Mouse (Mus musculus) lung, embryonic 14.5 days (tissue): ENCODE measurements at regions not wholly inside any gene's neighbourhood (a gene's known extent, or its start where the extent isn't known, plus 50 kb on each side); places are given as distances from the start of the nearest gene placed in this dataset.

ENCODE experiments used
- ATAC-seq: fragments of 200-750 bp; cut with Nextera tagmentation; 2 replicates; pipeline ENCODE4 v1.8.0; 2017; ENCODE audit warnings: mild to moderate bottlenecking, moderate TSS enrichment, moderate library complexity; ENCODE audit not compliant: insufficient read depth
- DNase-seq: peaks from one replicate; pipeline ENCODE4 v3.0.0-alpha.2; 2015
- H3K27ac ChIP-seq: fragments of 300-500 bp; sonication (generic); 2 replicates; pipeline ENCODE4 v1.5.1; 2014; ENCODE audit warnings: low read depth, mild to moderate bottlenecking, moderate library complexity
- H3K27me3 ChIP-seq: fragments of 300-500 bp; sonication (generic); 2 replicates; pipeline ENCODE4 v1.6.1; 2014; ENCODE audit warnings: low read length, control low read depth; ENCODE audit not compliant: insufficient read depth
- H3K36me3 ChIP-seq: fragments of 300-500 bp; sonication (generic); 2 replicates; pipeline ENCODE4 v1.6.1; 2014; ENCODE audit warnings: control low read depth; ENCODE audit not compliant: insufficient read depth
- H3K4me1 ChIP-seq: fragments of 300-500 bp; sonication (generic); 2 replicates; pipeline ENCODE4 v1.6.1; 2014; ENCODE audit warnings: antibody characterized with exemption, control low read depth; ENCODE audit not compliant: insufficient read depth
- H3K4me2 ChIP-seq: fragments of 300-500 bp; sonication (generic); 2 replicates; pipeline ENCODE4 v1.6.1; 2014; ENCODE audit warnings: mild to moderate bottlenecking
- H3K4me3 ChIP-seq: fragments of 300-500 bp; sonication (generic); 2 replicates; pipeline ENCODE4 v1.5.1; 2014; ENCODE audit warnings: low read depth, low read length
- H3K9ac ChIP-seq: fragments of 300-500 bp; sonication (generic); 2 replicates; pipeline ENCODE4 v1.6.1; 2014
- H3K9me3 ChIP-seq: fragments of 300-500 bp; sonication (generic); 2 replicates; pipeline ENCODE4 v1.6.1; 2016; ENCODE audit warnings: low read depth, low read length, control low read depth
- CTCF ChIP-seq: IDR thresholded peaks from 2 replicates; pipeline ENCODE4 v1.5.1; 2016; ENCODE audit warnings: antibody characterized with exemption, low read depth
- WGBS: fragments of 180-500 bp; shearing (Covaris S2); extraction: QIAGEN DNeasy Blood & Tissue Kit; methylation state at CpG from one replicate; pipeline ENCODE4 v1.1.7; 2014; 5-methylcytosine and 5-hydroxymethylcytosine counted together

- Histone ChIP-seq H3K27ac (peak overlapping the region; percentile 20; the same call in 1 of the 2 replicates), H3K27me3 (no peaks in the 10 kb centered on the region), H3K36me3 (no peaks in the 10 kb centered on the region), H3K9ac (no peak overlapping the region), H3K4me1 (no peaks in the 10 kb centered on the region), H3K4me2 (no peak overlapping the region), H3K9me3 (no peaks in the 10 kb centered on the region), H3K4me3 (no peak overlapping the region)
- no peak for DNase-seq
- 68% methylated on average over 10 of the region's 10 CpGs for WGBS
- TF ChIP-seq CTCF = no peak
- no peak for ATAC-seq
Observed at GRCm38 (mm10) chr4:12595801-12596515, 424.1 kb upstream of the Fam92a start.

GRCm38 (mm10) chr4:12592973-12593372 is 421.2 kb upstream of the Fam92a start:
- no peaks in the 10 kb centered on the region for H3K36me3 ChIP-seq
- no peak for TF ChIP-seq CTCF
- H3K27me3 ChIP-seq = no peaks in the 10 kb centered on the region
- no peak overlapping the region for H3K4me2 ChIP-seq
- no peak overlapping the region for H3K27ac ChIP-seq
- no peak overlapping the region for H3K9ac ChIP-seq
- no peak overlapping the region for H3K4me3 ChIP-seq
- H3K9me3 ChIP-seq = no peaks in the 10 kb centered on the region
- no peaks in the 10 kb centered on the region for H3K4me1 ChIP-seq
- ATAC-seq (no peak), DNase-seq (no peak)
- WGBS = 38% methylated on average over 3 of the region's 3 CpGs

GRCm38 (mm10) chr4:12578102-12578501 is 406.3 kb upstream of the Fam92a start:
- ATAC-seq = no peak
- TF ChIP-seq CTCF = no peak
- Histone ChIP-seq H3K27ac (no peak overlapping the region), H3K4me2 (no peak overlapping the region), H3K4me3 (no peak overlapping the region), H3K4me1 (no peaks in the 10 kb centered on the region), H3K36me3 (no peaks in the 10 kb centered on the region), H3K9me3 (no peaks in the 10 kb centered on the region), H3K9ac (no peak overlapping the region), H3K27me3 (no peaks in the 10 kb centered on the region)
- DNase-seq = no peak
- 80% methylated on average over 4 of the region's 4 CpGs for WGBS

- ATAC-seq (no peak), DNase-seq (peak; percentile 53)
- Histone ChIP-seq H3K4me1 (no peaks in the 10 kb centered on the region), H3K9ac (no peak overlapping the region), H3K36me3 (no peaks in the 10 kb centered on the region), H3K27ac (no peak overlapping the region), H3K4me2 (no peak overlapping the region), H3K4me3 (no peak overlapping the region), H3K27me3 (no peaks in the 10 kb centered on the region), H3K9me3 (no peaks in the 10 kb centered on the region)
- peak; percentile 56 for TF ChIP-seq CTCF
Observed at GRCm38 (mm10) chr4:12571881-12572280, 400.1 kb upstream of the Fam92a start.

- 63% methylated on average over 7 of the region's 7 CpGs for WGBS
- H3K4me3 ChIP-seq = no peak overlapping the region
- H3K9me3 ChIP-seq = no peaks in the 10 kb centered on the region
- no peaks in the 10 kb centered on the region for H3K4me1 ChIP-seq
- H3K27me3 ChIP-seq = no peaks in the 10 kb centered on the region
- no peak overlapping the region for H3K27ac ChIP-seq
- H3K9ac ChIP-seq = no peak overlapping the region
- H3K36me3 ChIP-seq = no peaks in the 10 kb centered on the region
- TF ChIP-seq CTCF = no peak
- ATAC-seq (no peak), DNase-seq (no peak)
- no peak overlapping the region for H3K4me2 ChIP-seq
Observed at GRCm38 (mm10) chr4:12570689-12571088, 398.9 kb upstream of the Fam92a start.

- Histone ChIP-seq H3K9me3 (no peaks in the 10 kb centered on the region), H3K27me3 (no peaks in the 10 kb centered on the region), H3K4me1 (no peaks in the 10 kb centered on the region), H3K36me3 (no peaks in the 10 kb centered on the region), H3K9ac (no peak overlapping the region), H3K27ac (no peak overlapping the region), H3K4me2 (no peak overlapping the region), H3K4me3 (no peak overlapping the region)
- no peak for DNase-seq
- ATAC-seq = no peak
- 38% methylated on average over 5 of the region's 5 CpGs for WGBS
- no peak for TF ChIP-seq CTCF
Observed at GRCm38 (mm10) chr4:12567643-12568042, 395.8 kb upstream of the Fam92a start.

GRCm38 (mm10) chr4:12563016-12563415 is 391.2 kb upstream of the Fam92a start:
- H3K9me3 ChIP-seq = no peaks in the 10 kb centered on the region
- H3K4me1 ChIP-seq = no peaks in the 10 kb centered on the region
- no peak for TF ChIP-seq CTCF
- no peaks in the 10 kb centered on the region for H3K36me3 ChIP-seq
- H3K4me2 ChIP-seq = no peak overlapping the region
- DNase-seq (peak; percentile 70), ATAC-seq (no peak)
- 61% methylated on average over 1 of the region's 1 CpGs for WGBS
- H3K9ac ChIP-seq = no peak overlapping the region
- H3K27me3 ChIP-seq = no peaks in the 10 kb centered on the region
- no peak overlapping the region for H3K27ac ChIP-seq
- H3K4me3 ChIP-seq = no peak overlapping the region
